Mouse (Mus musculus): ENCODE data around the gene Rnf185.

Rnf185 gene

GRCm38 (mm10) chr11:3366411-3366810, 85.8 kb downstream of the Rnf185 start:
- in situ Hi-C loops (cut with MboI; ENCODE audit: low sequenced_read_pairs), result no loop called here

All from CH12F3 (cell line).